Mouse (Mus musculus) intestine, postnatal 0 days (tissue): Measurements from ENCODE around the gene Gtf2e1. TPM values are rescaled to one million over a fixed set of nuclear protein-coding genes. Genes with fewer than 3 reads are reported as not detected.
A peak's percentile ranks its signal among the peaks of the same experiment; 100 is the strongest.

Experiments
- ATAC-seq: fragments of 200-750 bp; cut with Nextera tagmentation; 2 replicates; pipeline ENCODE4 v1.8.0; 2017; ENCODE audit warnings: mild to moderate bottlenecking, moderate TSS enrichment, moderate library complexity
- H3K27ac ChIP-seq: fragments of 300-500 bp; sonication (generic); 2 replicates; pipeline ENCODE4 v1.5.1; 2014; ENCODE audit warnings: mild to moderate bottlenecking, low read depth, low read length, moderate library complexity
- H3K27me3 ChIP-seq: fragments of 300-500 bp; sonication (generic); replicated peaks from 2 replicates; pipeline ENCODE4 v1.6.1; 2014; ENCODE audit warnings: low read length, mixed read lengths; ENCODE audit not compliant: control insufficient read depth, insufficient read depth
- H3K36me3 ChIP-seq: fragments of 300-500 bp; sonication (generic); 2 replicates; pipeline ENCODE4 v1.6.1; 2014; ENCODE audit warnings: mild to moderate bottlenecking, moderate library complexity; ENCODE audit not compliant: control insufficient read depth, insufficient read depth
- H3K4me1 ChIP-seq: fragments of 300-500 bp; sonication (generic); replicated peaks from 2 replicates; pipeline ENCODE4 v1.6.1; 2014; ENCODE audit warnings: antibody characterized with exemption, low read length, mixed read lengths; ENCODE audit not compliant: control insufficient read depth, insufficient read depth
- H3K4me2 ChIP-seq: fragments of 300-500 bp; sonication (generic); replicated peaks from 2 replicates; pipeline ENCODE4 v1.6.1; 2014; ENCODE audit warnings: low read depth, mild to moderate bottlenecking, moderate library complexity
- H3K4me3 ChIP-seq: fragments of 300-500 bp; sonication (generic); 2 replicates; pipeline ENCODE4 v1.5.1; 2014; ENCODE audit warnings: low read depth, low read length
- H3K9ac ChIP-seq: fragments of 300-500 bp; sonication (generic); 2 replicates; pipeline ENCODE4 v1.6.1; 2014; ENCODE audit warnings: mild to moderate bottlenecking, low read depth, low read length
- H3K9me3 ChIP-seq: fragments of 300-500 bp; sonication (generic); 2 replicates; pipeline ENCODE4 v1.6.1; 2016; ENCODE audit warnings: mixed run types; ENCODE audit not compliant: control insufficient read depth
- CTCF ChIP-seq: sonication (generic); IDR thresholded peaks from 2 replicates; pipeline ENCODE4 v1.5.1; 2016; ENCODE audit warnings: low read depth, mild to moderate bottlenecking, control low read depth, antibody characterized with exemption, moderate library complexity
- WGBS: fragments of 180-500 bp; shearing (Covaris S2); extraction: QIAGEN DNeasy Blood & Tissue Kit; methylation state at CpG from one replicate; pipeline ENCODE4 v1.1.7; 2014; 5-methylcytosine and 5-hydroxymethylcytosine counted together
- polyA plus RNA-seq: library from polyadenylated mRNA; unstranded; fragments of >200 nt; fragmentation: Nextera tagmentation; extraction: Ambion mirVana; gene quantifications from 2 replicates; pipeline ENCODE4 v1.2.1, GENCODE M21; 2015

Gene Gtf2e1
- polyA plus RNA-seq, 1 experiment from 2014 or later, result 9.7 TPM

GRCm38 (mm10) chr16:37580651-37581050, 41.1 kb upstream of the Gtf2e1 start:
- no peak for TF ChIP-seq CTCF
- Histone ChIP-seq H3K4me1 (peaks cover 7% of the 10 kb centered on the region), H3K4me2 (no peak overlapping the region), H3K4me3 (no peak overlapping the region), H3K9ac (no peak overlapping the region), H3K27me3 (no peaks in the 10 kb centered on the region), H3K9me3 (no peaks in the 10 kb centered on the region), H3K27ac (no peak overlapping the region), H3K36me3 (no peaks in the 10 kb centered on the region)
- 82% methylated on average over 4 of the region's 4 CpGs for WGBS
- no peak for ATAC-seq

- Histone ChIP-seq H3K27ac (peak within 1 kb of the TSS; percentile 37; the same call in 1 of the 2 replicates), H3K9me3 (no peaks in the 10 kb centered on the region), H3K4me3 (no peak within 1 kb of the TSS), H3K4me2 (0 out of 2 replicates have a peak within 1 kb of the TSS, but pooled peaks have one; percentile 3), H3K27me3 (no peaks in the 10 kb centered on the region), H3K9ac (no peak within 1 kb of the TSS), H3K4me1 (peaks cover 7% of the 10 kb centered on the region), H3K36me3 (no peaks in the 10 kb centered on the region)
- peak; percentile 31 for ATAC-seq
- no peak for TF ChIP-seq CTCF
- WGBS, result 26% methylated on average over 4 of the region's 4 CpGs
Observed at GRCm38 (mm10) chr16:37579994-37580393, 40.4 kb upstream of the Gtf2e1 start, which contains the start of gene Hgd. TSS of gene Hgd (plus strand) at chr16:37580153.

- no peak for TF ChIP-seq CTCF
- no peaks in the 10 kb centered on the region for H3K36me3 ChIP-seq
- H3K4me2 ChIP-seq, result no peak overlapping the region
- WGBS, result 68% methylated on average over 1 of the region's 1 CpGs
- no peak overlapping the region for H3K4me3 ChIP-seq
- peaks cover 5% of the 10 kb centered on the region for H3K4me1 ChIP-seq
- no peak overlapping the region for H3K9ac ChIP-seq
- H3K9me3 ChIP-seq, result no peaks in the 10 kb centered on the region
- H3K27me3 ChIP-seq, result no peaks in the 10 kb centered on the region
- peak; percentile 15 for ATAC-seq
- H3K27ac ChIP-seq, result peak overlapping the region; percentile 37; the same call in 1 of the 2 replicates
Observed at GRCm38 (mm10) chr16:37579591-37579990, 40.0 kb upstream of the Gtf2e1 start.

- no peaks in the 10 kb centered on the region for H3K4me1 ChIP-seq
- H3K4me3 ChIP-seq, result no peak overlapping the region
- no peak for ATAC-seq
- TF ChIP-seq CTCF, result no peak
- WGBS, result 42% methylated on average over 3 of the region's 3 CpGs
- H3K9ac ChIP-seq, result no peak overlapping the region
- H3K36me3 ChIP-seq, result 0 out of 2 replicates have a peak, but pooled peaks cover 17% of the 10 kb centered on the region
- no peaks in the 10 kb centered on the region for H3K9me3 ChIP-seq
- H3K4me2 ChIP-seq, result no peak overlapping the region
- no peak overlapping the region for H3K27ac ChIP-seq
- H3K27me3 ChIP-seq, result no peaks in the 10 kb centered on the region
Observed at GRCm38 (mm10) chr16:37575325-37575724, 35.7 kb upstream of the Gtf2e1 start.

GRCm38 (mm10) chr16:37573061-37573460, 33.5 kb upstream of the Gtf2e1 start:
- 98% methylated on average over 5 of the region's 5 CpGs for WGBS
- Histone ChIP-seq H3K27me3 (no peaks in the 10 kb centered on the region), H3K4me2 (no peak overlapping the region), H3K9ac (no peak overlapping the region), H3K27ac (no peak overlapping the region), H3K9me3 (no peaks in the 10 kb centered on the region), H3K4me3 (no peak overlapping the region), H3K4me1 (no peaks in the 10 kb centered on the region), H3K36me3 (peaks cover 27% of the 10 kb centered on the region; the same call in 1 of the 2 replicates)
- peak; percentile 38 for TF ChIP-seq CTCF
- ATAC-seq, result no peak

- H3K9me3 ChIP-seq, result no peaks in the 10 kb centered on the region
- H3K27ac ChIP-seq, result no peak overlapping the region
- TF ChIP-seq CTCF, result no peak
- no peak overlapping the region for H3K4me2 ChIP-seq
- no peak overlapping the region for H3K4me3 ChIP-seq
- H3K27me3 ChIP-seq, result no peaks in the 10 kb centered on the region
- WGBS, result 92% methylated on average over 12 of the region's 12 CpGs
- no peaks in the 10 kb centered on the region for H3K4me1 ChIP-seq
- peaks cover 27% of the 10 kb centered on the region; the same call in 1 of the 2 replicates for H3K36me3 ChIP-seq
- H3K9ac ChIP-seq, result no peak overlapping the region
- ATAC-seq, result no peak
Observed at GRCm38 (mm10) chr16:37572117-37572754, 32.6 kb upstream of the Gtf2e1 start.
